Mouse (Mus musculus): Measurements from ENCODE around the gene Sall4.

Gene Sall4

GRCm38 (mm10) chr2:168767582-168767981 is at the start of gene Sall4:
Sall4 (minus strand) TSS chr2:168767943.
- no peak for DNase-seq (ENCODE audit: low read depth, low spot score)

- no peak for DNase-seq (ENCODE audit: low read depth, low spot score)
Measured at GRCm38 (mm10) chr2:168813243-168813642, 45.5 kb upstream of the Sall4 start.

GRCm38 (mm10) chr2:168809895-168810294 is 42.2 kb upstream of the Sall4 start:
- no peak for DNase-seq (ENCODE audit: low read depth, low spot score)

DNA sequence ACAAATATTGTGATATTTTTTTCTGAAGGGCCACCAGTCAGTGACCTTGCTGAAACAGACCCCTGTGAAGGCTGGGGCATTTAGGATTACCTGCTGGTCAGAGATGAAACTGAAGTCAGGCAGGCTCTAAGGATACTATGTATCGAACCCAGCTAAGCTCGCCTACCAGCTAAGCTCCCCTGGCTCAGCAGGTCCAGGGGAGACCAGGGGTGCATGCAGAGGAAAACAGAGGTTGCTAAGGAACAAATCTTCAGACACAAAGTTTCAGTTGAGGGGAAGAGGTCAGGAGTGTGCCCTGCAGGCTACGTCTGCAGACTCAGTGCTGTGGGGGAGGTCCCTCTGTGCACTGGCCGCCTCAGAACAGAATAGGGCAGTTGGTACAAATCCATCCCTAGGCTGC is 39.9 kb upstream of the Sall4 start:
- no peak for DNase-seq (ENCODE audit: low read depth, low spot score)

- DNase-seq (ENCODE audit: low read depth, low spot score) = no peak
Measured at GRCm38 (mm10) chr2:168803849-168804248, 36.1 kb upstream of the Sall4 start.

DNA sequence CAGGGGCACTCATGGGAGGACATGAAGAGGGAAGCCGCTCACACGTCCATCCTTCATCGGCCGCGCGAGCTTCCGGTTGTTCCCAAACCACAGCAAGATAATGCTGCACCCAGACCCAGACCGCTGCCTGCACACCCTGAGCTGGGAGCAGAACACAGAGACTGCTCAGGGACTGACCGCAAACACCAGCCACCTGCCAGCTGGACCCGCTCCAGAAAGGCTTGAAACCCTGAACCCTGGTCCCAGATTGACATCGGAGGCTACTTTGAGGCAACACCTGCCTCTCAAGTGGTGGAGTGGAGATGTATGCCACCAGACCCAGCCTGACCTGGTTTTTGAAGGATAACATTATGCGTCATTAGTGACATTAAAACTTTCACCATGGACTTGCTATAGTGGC is 31.6 kb upstream of the Sall4 start:
- DNase-seq (ENCODE audit: low read depth, low spot score) = no peak

GRCm38 (mm10) chr2:168798921-168799320 is 31.2 kb upstream of the Sall4 start:
- DNase-seq (ENCODE audit: low read depth, low spot score) = no peak

DNA sequence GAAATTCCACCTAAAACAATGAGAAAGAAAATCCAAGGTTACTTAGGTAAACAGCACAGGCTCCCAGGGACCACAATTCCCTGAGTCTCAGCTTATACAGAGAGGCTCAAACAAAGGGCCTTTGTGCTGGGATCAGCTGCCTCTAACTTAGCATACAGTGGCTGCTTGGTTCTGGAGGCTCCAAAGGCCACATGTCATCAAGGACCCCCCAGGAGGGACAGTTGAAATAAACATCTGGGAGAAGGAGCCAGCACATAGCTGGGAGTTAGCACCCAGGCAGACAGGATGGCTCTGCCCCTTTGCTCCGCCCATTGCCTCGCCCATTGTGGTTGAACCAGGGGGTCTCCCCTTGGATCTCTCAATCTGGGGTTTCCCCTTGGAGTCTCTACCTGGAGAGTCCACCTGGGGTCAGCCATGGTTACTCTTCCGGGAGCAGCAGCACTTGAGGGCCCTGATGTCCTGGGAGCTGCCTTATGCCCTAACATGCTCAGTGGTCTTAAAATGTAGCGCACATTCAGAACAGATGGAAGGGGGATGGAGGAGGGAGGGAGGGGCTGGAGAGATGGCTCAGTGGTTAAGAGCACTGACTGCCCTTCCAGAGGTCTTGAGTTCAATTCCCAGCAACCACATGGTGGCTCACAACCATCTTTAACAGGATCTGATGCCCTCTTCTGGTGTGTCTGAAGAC is 23.5 kb upstream of the Sall4 start:
- peak; percentile 57 for DNase-seq (ENCODE audit: low read depth, low spot score)

GRCm38 (mm10) chr2:168786174-168786573 is 18.4 kb upstream of the Sall4 start:
- no peak for DNase-seq (ENCODE audit: low read depth, low spot score)

DNA sequence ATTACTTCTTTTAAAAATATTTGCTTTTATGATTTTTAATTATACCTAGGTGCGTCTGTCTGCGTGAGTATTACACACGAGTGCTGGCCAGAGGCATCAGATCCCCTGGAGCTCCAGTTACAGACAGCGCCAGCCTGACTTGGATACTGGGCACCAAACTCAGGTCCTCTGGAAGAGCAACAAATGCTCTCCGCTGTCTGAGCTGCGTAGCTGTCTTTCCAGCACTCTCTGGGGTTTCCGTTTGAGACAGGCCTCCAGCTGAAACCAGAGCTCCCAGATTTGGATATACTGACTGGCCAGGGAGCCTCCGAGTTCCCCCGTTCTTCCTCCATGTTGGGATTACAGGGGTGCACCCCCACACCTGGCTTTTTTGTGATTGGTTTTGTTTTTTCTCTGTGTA is 12.9 kb upstream of the Sall4 start:
- DNase-seq (ENCODE audit: low read depth, low spot score) = no peak

DNA sequence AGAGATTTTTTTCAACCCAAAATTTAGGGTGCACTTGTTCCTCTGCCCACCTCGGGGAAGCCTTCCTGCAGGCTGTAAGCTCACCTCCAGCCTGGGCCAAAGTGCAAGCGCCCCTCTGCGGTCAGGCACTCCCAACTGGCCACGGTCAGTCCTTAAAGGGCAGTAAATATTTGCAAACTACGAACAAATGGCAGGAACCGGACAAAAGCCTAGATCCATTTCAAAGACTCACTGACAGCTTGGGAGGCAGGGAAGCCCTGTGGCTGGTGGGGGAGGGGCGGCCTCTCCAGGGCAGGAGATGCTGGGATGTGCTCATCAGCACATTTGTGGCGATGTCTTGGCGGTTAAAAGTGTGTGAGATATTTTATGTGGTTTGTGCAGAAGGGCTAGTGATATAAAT is 12.3 kb upstream of the Sall4 start:
- no peak for DNase-seq (ENCODE audit: low read depth, low spot score)

DNA sequence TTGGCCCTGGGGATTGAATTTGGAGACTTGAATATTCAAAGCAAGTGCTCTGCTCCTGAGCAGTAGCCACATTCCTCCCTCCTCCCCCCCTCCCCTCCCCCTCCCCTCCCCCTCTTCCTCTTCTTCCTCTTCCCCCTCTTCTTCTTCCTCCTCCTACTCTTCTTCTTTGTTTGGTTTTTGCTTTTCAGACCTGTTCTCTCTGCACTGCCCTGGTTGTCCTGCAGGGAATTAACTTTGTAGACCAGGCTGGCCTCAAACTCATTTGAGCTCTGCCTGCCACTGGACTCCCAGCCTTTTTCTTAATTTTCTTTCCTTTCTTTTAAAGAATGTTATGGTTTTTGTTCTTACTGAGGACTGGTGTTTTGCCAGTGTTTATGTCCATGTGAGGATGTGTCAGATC is 9.7 kb upstream of the Sall4 start:
- DNase-seq (ENCODE audit: low read depth, low spot score) = no peak

GRCm38 (mm10) chr2:168776238-168776637 is 8.5 kb upstream of the Sall4 start:
- no peak for DNase-seq (ENCODE audit: low read depth, low spot score)

GRCm38 (mm10) chr2:168769259-168769658 is 1.5 kb upstream of the Sall4 start:
- DNase-seq (ENCODE audit: low read depth, low spot score) = no peak

GRCm38 (mm10) chr2:168766538-168767361 is 993 bp downstream of the Sall4 start:
- DNase-seq (ENCODE audit: low read depth, low spot score) = peak; percentile 84

GRCm38 (mm10) chr2:168765696-168766537 is 1.8 kb downstream of the Sall4 start:
- no peak for DNase-seq (ENCODE audit: low read depth, low spot score)

GRCm38 (mm10) chr2:168765065-168765681 is 2.6 kb downstream of the Sall4 start:
- peak; percentile 76 for DNase-seq (ENCODE audit: low read depth, low spot score)

GRCm38 (mm10) chr2:168764460-168764867 is 3.3 kb downstream of the Sall4 start:
- no peak for DNase-seq (ENCODE audit: low read depth, low spot score)

DNA sequence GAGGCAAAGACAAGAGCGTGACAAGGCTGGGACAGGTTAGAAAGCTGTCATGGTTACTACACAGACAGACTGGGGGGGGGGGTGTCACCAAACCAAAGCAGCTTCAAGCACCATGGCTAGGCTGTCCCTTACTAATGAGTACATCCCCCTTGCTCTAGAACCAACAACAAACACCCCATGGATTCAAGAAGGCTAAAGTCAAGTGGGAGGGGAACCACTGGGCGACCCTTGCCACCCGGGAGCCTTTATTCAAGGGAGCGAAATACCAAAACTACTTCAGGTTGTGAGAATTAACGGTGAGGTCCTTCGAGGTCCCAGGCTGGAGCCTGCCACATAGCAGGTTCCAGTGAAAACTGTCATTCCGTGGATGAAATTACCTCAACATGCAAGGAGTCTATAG is 4.0 kb downstream of the Sall4 start:
- DNase-seq (ENCODE audit: low read depth, low spot score) = no peak

- no peak for DNase-seq (ENCODE audit: low read depth, low spot score)
Measured at GRCm38 (mm10) chr2:168762411-168762815, 5.3 kb downstream of the Sall4 start.

DNA sequence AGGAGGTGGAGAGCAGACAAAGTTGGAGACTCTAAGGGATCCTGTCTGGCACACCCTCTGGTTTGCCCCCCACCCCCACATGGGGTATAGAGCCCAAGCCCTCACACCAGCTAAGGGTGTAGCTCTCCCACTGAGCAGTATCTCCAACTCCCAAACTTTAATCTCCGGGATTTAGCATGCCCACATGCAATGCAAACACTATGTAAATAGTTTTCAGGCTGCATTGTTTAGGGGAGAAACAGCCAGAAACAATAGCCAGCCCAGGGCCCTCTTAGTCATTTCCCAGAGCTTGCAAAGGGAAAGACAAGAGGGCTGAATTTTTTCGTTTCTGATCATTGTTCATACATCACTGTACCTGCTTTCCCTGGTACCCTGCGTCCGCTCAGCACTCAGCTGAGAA is 5.8 kb downstream of the Sall4 start:
- DNase-seq (ENCODE audit: low read depth, low spot score) = no peak

GRCm38 (mm10) chr2:168761141-168761540 is 6.6 kb downstream of the Sall4 start:
- no peak for DNase-seq (ENCODE audit: low read depth, low spot score)
